Mouse (Mus musculus): Measurements from ENCODE around the gene Hmox2. TPM values are rescaled to one million over a fixed set of nuclear protein-coding genes. Genes with fewer than 3 reads are reported as not detected.
A peak's percentile ranks its signal among the peaks of the same experiment; 100 is the strongest.
"Not testable (repeated sequence)": the region's sequence is repeated elsewhere in the genome, so short reads cannot be mapped to it uniquely, and the experiment has no call there.

The Hmox2 gene
- polyA plus RNA-seq, 1 experiment from 2014 or later = 39.2 TPM

DNA sequence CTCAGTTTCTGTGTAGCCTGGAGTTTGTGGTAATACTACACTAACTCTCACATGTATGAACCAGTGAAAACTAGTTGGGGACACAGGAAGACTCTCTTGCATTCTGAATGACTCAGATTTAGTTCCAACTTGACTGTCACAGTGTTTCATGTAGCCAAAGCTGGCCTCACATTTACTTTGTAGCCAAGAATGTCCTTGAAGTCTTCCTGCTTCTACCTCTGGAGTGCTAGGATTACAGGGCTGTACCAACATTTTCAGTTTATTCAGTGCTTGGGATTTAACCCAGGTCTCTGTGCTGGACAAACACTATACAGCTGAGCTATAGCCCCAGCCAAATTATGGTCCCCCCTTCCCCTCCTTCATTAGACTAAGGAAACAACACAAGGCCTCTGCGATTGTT, 16.0 kb downstream of the Hmox2 start:
- Histone ChIP-seq H3K4me2 (ENCODE audit: low read depth, low read length) (no peak overlapping the region), H3K9me3 (replicated peaks; ENCODE audit: control insufficient read depth, low read length) (no peaks in the 10 kb centered on the region), H3K4me3 (ENCODE audit: low read depth, low read length) (no peak overlapping the region), H3K27ac (ENCODE audit: low read length) (no peak overlapping the region), H3K4me1 (ENCODE audit: control insufficient read depth, low read depth, low read length) (no peaks in the 10 kb centered on the region; the same call in 1 of the 2 replicates), H3K27me3 (ENCODE audit: control insufficient read depth, insufficient read depth, low read depth, low read length) (no peaks in the 10 kb centered on the region), H3K36me3 (ENCODE audit: control insufficient read depth, insufficient read depth) (no peaks in the 10 kb centered on the region), H3K9ac (ENCODE audit: low read depth, low read length) (no peak overlapping the region)
- WGBS (ENCODE audit: insufficient replicate concordance) = 78% methylated on average over 1 of the region's 1 CpGs
- ATAC-seq (ENCODE audit: low read depth) = no peak

DNA sequence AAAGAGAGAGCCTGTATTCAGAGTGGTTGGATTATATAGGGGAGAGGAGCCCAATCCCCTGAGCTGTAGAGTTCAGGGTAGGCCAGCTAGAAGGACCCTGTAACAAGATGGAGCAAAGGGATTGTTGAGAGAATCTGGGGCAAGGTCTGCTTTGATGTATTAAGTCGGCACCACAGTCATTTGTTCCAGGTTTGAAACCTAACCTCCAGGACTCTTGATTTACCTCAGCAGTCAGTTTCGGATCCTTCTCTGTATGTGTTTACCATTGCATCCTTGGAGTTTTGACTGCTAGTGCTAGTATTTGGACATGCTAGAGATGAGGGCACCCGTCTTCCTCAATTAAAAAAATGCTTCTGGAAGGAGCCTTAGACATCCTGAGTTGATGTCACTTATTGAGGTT, 26.0 kb downstream of the Hmox2 start:
- WGBS (ENCODE audit: insufficient replicate concordance) = 74% methylated on average over 3 of the region's 3 CpGs
- H3K27me3 ChIP-seq (ENCODE audit: control insufficient read depth, insufficient read depth, low read depth, low read length) = no peaks in the 10 kb centered on the region
- no peak overlapping the region for H3K9ac ChIP-seq (ENCODE audit: low read depth, low read length)
- no peak for ATAC-seq (ENCODE audit: low read depth)
- H3K4me1 ChIP-seq (ENCODE audit: control insufficient read depth, low read depth, low read length) = peaks cover 2% of the 10 kb centered on the region
- no peak overlapping the region for H3K4me2 ChIP-seq (ENCODE audit: low read depth, low read length)
- no peak overlapping the region for H3K4me3 ChIP-seq (ENCODE audit: low read depth, low read length)
- H3K27ac ChIP-seq (ENCODE audit: low read length) = no peak overlapping the region
- no peaks in the 10 kb centered on the region for H3K9me3 ChIP-seq (replicated peaks; ENCODE audit: control insufficient read depth, low read length)
- no peaks in the 10 kb centered on the region for H3K36me3 ChIP-seq (ENCODE audit: control insufficient read depth, insufficient read depth)

DNA sequence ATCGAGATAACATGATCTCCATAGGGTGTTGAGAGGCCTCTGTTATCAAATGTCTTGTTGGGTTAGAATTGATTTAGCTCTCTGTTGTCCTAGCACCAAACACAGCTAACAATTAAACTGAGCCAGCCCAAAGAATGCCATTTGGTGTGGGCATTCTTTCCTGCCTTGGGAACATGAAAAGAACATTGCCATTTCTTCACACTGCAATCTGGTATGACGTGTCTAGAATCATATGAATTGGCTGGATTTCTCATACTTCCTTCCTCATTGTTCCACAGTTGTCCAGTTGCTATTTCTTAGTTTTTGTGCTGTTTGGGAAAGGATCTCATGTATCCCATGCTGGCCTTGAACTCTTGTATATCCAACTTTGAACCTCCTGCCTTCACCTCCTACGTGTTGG, 27.9 kb downstream of the Hmox2 start:
- ATAC-seq (ENCODE audit: low read depth) = no peak

DNA sequence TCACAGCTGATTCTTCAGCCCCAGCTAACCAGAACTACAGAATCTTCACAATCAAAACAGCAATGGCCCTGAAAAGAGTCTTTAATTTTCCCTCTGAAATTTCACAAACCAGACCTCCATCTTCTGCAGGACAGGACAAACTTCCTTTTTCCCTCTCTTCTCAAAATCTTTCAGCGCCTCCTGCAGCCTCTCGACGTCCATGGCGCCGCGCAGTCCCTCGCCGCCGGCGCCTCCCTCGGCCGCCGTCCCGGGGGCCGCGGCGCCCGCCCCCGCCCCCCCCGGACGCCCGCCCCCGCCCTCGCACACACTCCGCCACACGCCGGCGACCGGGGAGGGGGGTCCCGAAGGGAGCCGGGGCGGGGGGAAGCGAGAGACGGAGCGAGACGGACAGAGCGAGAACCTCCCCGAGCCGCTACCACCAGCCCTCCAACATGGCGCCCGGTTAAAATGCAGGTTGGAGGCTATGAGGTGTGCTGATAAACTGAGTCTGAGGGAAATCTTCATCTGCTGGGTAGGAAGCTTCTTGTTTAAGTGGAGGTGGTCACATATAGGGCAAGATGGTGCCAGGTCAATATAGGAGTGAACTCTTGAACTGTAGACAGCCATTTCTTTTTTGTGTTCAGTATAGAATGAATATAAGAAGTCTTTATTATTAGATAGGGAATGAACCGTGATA, 30.6 kb downstream of the Hmox2 start:
- H3K4me1 ChIP-seq (ENCODE audit: control insufficient read depth, low read depth, low read length); H3K27me3 ChIP-seq (ENCODE audit: control insufficient read depth, insufficient read depth, low read depth, low read length); H3K36me3 ChIP-seq (ENCODE audit: control insufficient read depth, insufficient read depth); H3K9me3 ChIP-seq (replicated peaks; ENCODE audit: control insufficient read depth, low read length): not testable (repeated sequence)
- WGBS (ENCODE audit: insufficient replicate concordance) = 1% methylated on average over 23 of the region's 42 CpGs
- H3K9ac ChIP-seq (ENCODE audit: low read depth, low read length) = peak overlapping the region; percentile 55; the same call in 1 of the 2 replicates
- peak; percentile 81 for ATAC-seq (ENCODE audit: low read depth)
- peak overlapping the region; percentile 57 for H3K4me2 ChIP-seq (ENCODE audit: low read depth, low read length)
- peak overlapping the region; percentile 63 for H3K27ac ChIP-seq (ENCODE audit: low read length)
- H3K4me3 ChIP-seq (ENCODE audit: low read depth, low read length) = peak overlapping the region; percentile 58

More for the DNA sequence above, 27.9 kb downstream of the Hmox2 start:
- peaks cover 6% of the 10 kb centered on the region for H3K4me1 ChIP-seq (ENCODE audit: control insufficient read depth, low read depth, low read length)
- H3K9me3 ChIP-seq (replicated peaks; ENCODE audit: control insufficient read depth, low read length) = no peaks in the 10 kb centered on the region
- H3K9ac ChIP-seq (ENCODE audit: low read depth, low read length) = no peak overlapping the region
- no peak overlapping the region for H3K4me3 ChIP-seq (ENCODE audit: low read depth, low read length)
- WGBS (ENCODE audit: insufficient replicate concordance) = 62% methylated on average over 3 of the region's 3 CpGs
- no peak overlapping the region for H3K4me2 ChIP-seq (ENCODE audit: low read depth, low read length)
- no peak overlapping the region for H3K27ac ChIP-seq (ENCODE audit: low read length)
- H3K36me3 ChIP-seq (ENCODE audit: control insufficient read depth, insufficient read depth) = no peaks in the 10 kb centered on the region
- H3K27me3 ChIP-seq (ENCODE audit: control insufficient read depth, insufficient read depth, low read depth, low read length) = no peaks in the 10 kb centered on the region

DNA sequence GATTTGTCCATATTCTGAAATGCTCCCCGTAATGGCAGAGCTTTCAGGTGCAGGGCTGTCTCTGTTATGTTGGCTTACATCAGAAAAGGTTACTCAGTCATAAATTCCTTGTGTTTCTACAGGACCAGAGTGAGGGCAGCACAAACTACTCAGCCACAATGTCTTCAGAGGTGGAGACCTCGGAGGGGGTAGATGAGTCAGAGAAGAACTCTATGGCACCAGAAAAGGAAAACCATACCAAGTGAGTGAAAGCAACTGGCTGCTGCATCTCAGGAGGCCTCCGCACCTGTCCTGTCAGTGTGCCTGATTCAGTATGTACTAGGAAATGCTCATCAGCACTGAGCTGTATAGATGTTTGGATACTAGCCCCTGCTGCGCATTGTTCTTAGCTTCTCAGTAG, 36.3 kb downstream of the Hmox2 start:
- Histone ChIP-seq H3K4me2 (ENCODE audit: low read depth, low read length) (no peak overlapping the region), H3K27ac (ENCODE audit: low read length) (no peak overlapping the region), H3K36me3 (ENCODE audit: control insufficient read depth, insufficient read depth) (peaks cover 15% of the 10 kb centered on the region), H3K9me3 (replicated peaks; ENCODE audit: control insufficient read depth, low read length) (no peaks in the 10 kb centered on the region), H3K9ac (ENCODE audit: low read depth, low read length) (no peak overlapping the region), H3K4me1 (ENCODE audit: control insufficient read depth, low read depth, low read length) (peaks cover under 1% of the 10 kb centered on the region; the same call in 1 of the 2 replicates), H3K4me3 (ENCODE audit: low read depth, low read length) (no peak overlapping the region), H3K27me3 (ENCODE audit: control insufficient read depth, insufficient read depth, low read depth, low read length) (no peaks in the 10 kb centered on the region)
- no peak for ATAC-seq (ENCODE audit: low read depth)
- WGBS (ENCODE audit: insufficient replicate concordance) = 77% methylated on average over 4 of the region's 4 CpGs

DNA sequence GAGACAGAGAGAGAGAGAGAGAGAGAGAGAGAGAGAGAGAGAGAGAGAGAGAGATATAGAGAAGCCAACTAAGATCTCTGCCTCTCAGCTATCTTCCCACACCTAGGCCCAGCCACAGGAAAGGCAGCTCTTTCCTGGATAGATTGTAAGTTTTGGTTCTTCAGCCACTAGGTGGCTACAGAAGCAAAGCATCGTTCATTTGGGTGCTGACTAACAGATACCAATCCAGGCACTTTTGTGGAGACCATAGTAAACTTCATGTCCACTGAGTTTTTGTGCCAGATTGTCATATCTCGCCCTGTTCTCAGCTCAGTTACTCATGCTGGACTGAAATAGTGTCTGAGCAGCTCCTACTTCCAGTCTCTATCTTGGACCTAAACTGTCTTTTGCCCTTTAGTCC, 37.1 kb downstream of the Hmox2 start:
- ATAC-seq (ENCODE audit: low read depth) = peak; percentile 41; the same call in 1 of the 2 replicates
- WGBS (ENCODE audit: insufficient replicate concordance) = 26% methylated on average over 2 of the region's 2 CpGs
- no peaks in the 10 kb centered on the region for H3K27me3 ChIP-seq (ENCODE audit: control insufficient read depth, insufficient read depth, low read depth, low read length)

DNA sequence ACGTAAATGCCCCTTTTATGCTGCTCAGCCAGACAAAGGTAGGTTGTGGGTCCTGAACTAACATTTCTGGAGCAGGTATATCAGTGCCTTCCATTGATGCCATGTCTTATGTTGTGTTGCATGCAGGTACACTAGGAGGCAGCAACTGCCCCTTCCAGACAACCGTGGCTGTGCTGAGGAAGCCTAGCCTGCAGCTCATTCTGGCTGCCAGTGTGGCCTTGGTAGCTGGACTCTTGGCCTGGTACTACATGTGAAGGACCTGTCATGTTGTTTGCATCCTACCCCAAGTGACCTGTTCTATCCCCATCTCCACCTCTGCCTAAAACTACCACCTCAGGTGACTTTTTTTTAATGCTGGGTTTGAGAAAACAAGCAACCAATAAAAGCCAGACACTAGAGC, 39.7 kb downstream of the Hmox2 start:
- H3K4me1 ChIP-seq (ENCODE audit: control insufficient read depth, low read depth, low read length) = no peaks in the 10 kb centered on the region
- H3K27me3 ChIP-seq (ENCODE audit: control insufficient read depth, insufficient read depth, low read depth, low read length) = no peaks in the 10 kb centered on the region
- no peak overlapping the region for H3K9ac ChIP-seq (ENCODE audit: low read depth, low read length)
- H3K9me3 ChIP-seq (replicated peaks; ENCODE audit: control insufficient read depth, low read length) = no peaks in the 10 kb centered on the region
- H3K4me3 ChIP-seq (ENCODE audit: low read depth, low read length) = no peak overlapping the region
- no peak overlapping the region for H3K4me2 ChIP-seq (ENCODE audit: low read depth, low read length)
- peaks cover 20% of the 10 kb centered on the region for H3K36me3 ChIP-seq (ENCODE audit: control insufficient read depth, insufficient read depth)
- ATAC-seq (ENCODE audit: low read depth) = no peak
- H3K27ac ChIP-seq (ENCODE audit: low read length) = no peak overlapping the region
- 75% methylated on average over 2 of the region's 2 CpGs for WGBS (ENCODE audit: insufficient replicate concordance)

More for the DNA sequence above, 37.1 kb downstream of the Hmox2 start:
- H3K4me2 ChIP-seq (ENCODE audit: low read depth, low read length) = no peak overlapping the region
- no peaks in the 10 kb centered on the region for H3K9me3 ChIP-seq (replicated peaks; ENCODE audit: control insufficient read depth, low read length)
- no peak overlapping the region for H3K9ac ChIP-seq (ENCODE audit: low read depth, low read length)
- no peak overlapping the region for H3K4me3 ChIP-seq (ENCODE audit: low read depth, low read length)
- H3K36me3 ChIP-seq (ENCODE audit: control insufficient read depth, insufficient read depth) = peaks cover 15% of the 10 kb centered on the region
- no peak overlapping the region for H3K27ac ChIP-seq (ENCODE audit: low read length)
- no peaks in the 10 kb centered on the region for H3K4me1 ChIP-seq (ENCODE audit: control insufficient read depth, low read depth, low read length)

DNA sequence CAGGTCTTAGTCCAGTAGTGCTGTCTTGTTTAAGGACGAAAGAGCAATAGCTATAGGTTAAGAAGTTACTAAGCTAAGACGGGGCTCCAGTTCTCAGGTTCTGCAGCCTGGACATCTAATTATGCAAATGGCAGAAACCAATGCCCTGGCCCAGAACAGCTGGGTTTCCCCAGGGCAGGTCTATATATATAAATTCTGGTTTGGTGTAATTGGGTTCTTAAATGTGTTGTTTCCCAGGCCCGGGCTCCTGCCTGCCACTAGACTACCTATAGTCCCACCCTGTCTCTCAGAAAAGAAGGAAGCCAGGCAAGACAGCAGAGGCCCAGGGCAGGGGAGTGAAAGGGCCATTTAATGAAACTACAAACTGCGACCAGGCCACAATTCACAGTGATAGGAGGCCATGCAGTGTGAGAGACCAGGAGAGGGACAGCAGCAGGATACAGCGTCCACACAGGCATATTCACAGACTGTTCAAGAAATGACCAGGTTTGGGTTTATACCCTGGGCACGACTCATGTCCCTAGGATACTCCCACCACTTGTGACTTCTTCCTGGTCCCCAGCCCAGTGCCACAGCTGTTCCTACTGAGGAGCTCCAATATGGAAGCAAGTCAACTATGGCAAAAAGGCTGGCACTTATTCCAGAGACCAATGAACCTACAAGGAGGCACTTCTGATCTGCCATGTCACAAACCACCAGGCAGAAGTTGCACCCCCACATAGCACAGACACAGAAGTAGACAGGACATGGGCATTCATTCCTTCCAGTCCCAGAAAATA, 41.0 kb downstream of the Hmox2 start:
- Histone ChIP-seq H3K4me3 (ENCODE audit: low read depth, low read length) (no peak overlapping the region), H3K36me3 (ENCODE audit: control insufficient read depth, insufficient read depth) (peaks cover 20% of the 10 kb centered on the region), H3K9me3 (replicated peaks; ENCODE audit: control insufficient read depth, low read length) (no peaks in the 10 kb centered on the region), H3K27me3 (ENCODE audit: control insufficient read depth, insufficient read depth, low read depth, low read length) (no peaks in the 10 kb centered on the region), H3K27ac (ENCODE audit: low read length) (no peak overlapping the region), H3K4me2 (ENCODE audit: low read depth, low read length) (no peak overlapping the region), H3K4me1 (ENCODE audit: control insufficient read depth, low read depth, low read length) (no peaks in the 10 kb centered on the region), H3K9ac (ENCODE audit: low read depth, low read length) (no peak overlapping the region)
- WGBS (ENCODE audit: insufficient replicate concordance) = 70% methylated on average over 6 of the region's 6 CpGs
- ATAC-seq (ENCODE audit: low read depth) = no peak

DNA sequence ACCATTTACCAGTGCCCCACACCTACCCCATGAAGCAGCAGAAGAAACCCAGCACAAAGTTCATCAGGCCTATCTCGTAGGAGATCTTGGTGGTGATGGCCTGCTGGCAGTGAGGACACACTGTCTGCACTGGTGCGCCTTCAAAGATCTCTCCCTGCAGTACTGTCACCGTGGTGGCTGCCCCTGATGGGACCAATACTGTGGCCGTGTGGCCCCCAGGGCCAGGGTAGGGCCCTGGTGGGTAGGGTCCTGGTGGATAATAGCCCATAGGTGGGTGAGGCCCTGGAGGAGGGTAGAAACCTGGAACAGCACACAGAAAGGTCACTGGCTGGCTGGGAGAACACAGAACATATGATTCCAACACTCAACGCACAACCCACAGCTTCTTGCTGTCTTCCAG, 42.6 kb downstream of the Hmox2 start:
- ATAC-seq (ENCODE audit: low read depth) = no peak
- 81% methylated on average over 5 of the region's 5 CpGs for WGBS (ENCODE audit: insufficient replicate concordance)
- Histone ChIP-seq H3K9me3 (replicated peaks; ENCODE audit: control insufficient read depth, low read length) (no peaks in the 10 kb centered on the region), H3K4me3 (ENCODE audit: low read depth, low read length) (no peak overlapping the region), H3K27ac (ENCODE audit: low read length) (no peak overlapping the region), H3K27me3 (ENCODE audit: control insufficient read depth, insufficient read depth, low read depth, low read length) (no peaks in the 10 kb centered on the region), H3K4me2 (ENCODE audit: low read depth, low read length) (no peak overlapping the region), H3K4me1 (ENCODE audit: control insufficient read depth, low read depth, low read length) (peaks cover 2% of the 10 kb centered on the region; the same call in 1 of the 2 replicates), H3K9ac (ENCODE audit: low read depth, low read length) (no peak overlapping the region), H3K36me3 (ENCODE audit: control insufficient read depth, insufficient read depth) (peaks cover 20% of the 10 kb centered on the region)

Measured in liver, embryonic 16.5 days (tissue).